Mouse (Mus musculus) heart, embryonic 12.5 days (tissue): Measurements from ENCODE around the gene Tm7sf3. TPM values are rescaled to one million over a fixed set of nuclear protein-coding genes. Genes with fewer than 3 reads are reported as not detected.

Source experiments
- ATAC-seq: fragments of 200-750 bp; cut with Nextera tagmentation; 2 replicates; pipeline ENCODE4 v1.8.0; 2017; ENCODE audit warnings: moderate TSS enrichment, moderate library complexity; ENCODE audit not compliant: insufficient number of reproducible peaks, low FRiP score
- H3K27ac ChIP-seq: fragments of 300-500 bp; sonication (generic); 2 replicates; pipeline ENCODE4 v1.5.1; 2016; ENCODE audit warnings: mild to moderate bottlenecking, moderate library complexity; ENCODE audit not compliant: poor library complexity, severe bottlenecking
- H3K27me3 ChIP-seq: fragments of 300-500 bp; sonication (generic); replicated peaks from 2 replicates; pipeline ENCODE4 v1.6.1; 2016; ENCODE audit warnings: mild to moderate bottlenecking, moderate library complexity
- H3K36me3 ChIP-seq: fragments of 300-500 bp; sonication (generic); 2 replicates; pipeline ENCODE4 v1.6.1; 2016; ENCODE audit warnings: mild to moderate bottlenecking, moderate library complexity
- H3K4me1 ChIP-seq: fragments of 300-500 bp; sonication (generic); replicated peaks from 2 replicates; pipeline ENCODE4 v1.6.1; 2016; ENCODE audit warnings: mild to moderate bottlenecking
- H3K4me2 ChIP-seq: fragments of 300-500 bp; sonication (generic); 2 replicates; pipeline ENCODE4 v1.6.1; 2016; ENCODE audit warnings: mild to moderate bottlenecking, moderate library complexity
- H3K4me3 ChIP-seq: fragments of 300-500 bp; sonication (generic); 2 replicates; pipeline ENCODE4 v1.5.1; 2016; ENCODE audit warnings: mild to moderate bottlenecking
- H3K9ac ChIP-seq: fragments of 300-500 bp; sonication (generic); 2 replicates; pipeline ENCODE4 v1.6.1; 2016; ENCODE audit warnings: mild to moderate bottlenecking, moderate library complexity
- H3K9me3 ChIP-seq: fragments of 300-500 bp; sonication (generic); replicated peaks from 2 replicates; pipeline ENCODE4 v1.6.1; 2016; ENCODE audit warnings: mild to moderate bottlenecking, moderate library complexity
- WGBS: fragments of 180-500 bp; shearing (Covaris S2); methylation state at CpG from one replicate; pipeline ENCODE4 v1.1.7; 2016; 5-methylcytosine and 5-hydroxymethylcytosine counted together
- polyA plus RNA-seq: library from polyadenylated mRNA; unstranded; fragments of >200 nt; fragmentation: Nextera tagmentation; extraction: Ambion mirVana; gene quantifications from 2 replicates; pipeline ENCODE4 v1.2.1, GENCODE M21; 2016

The Tm7sf3 gene
- polyA plus RNA-seq, 1 experiment from 2014 or later, result 51.7 TPM

GRCm38 (mm10) chr6:146613907-146614306 lies 28.7 kb downstream of the Tm7sf3 start:
- H3K36me3 ChIP-seq, result peaks cover 93% of the 10 kb centered on the region

DNA sequence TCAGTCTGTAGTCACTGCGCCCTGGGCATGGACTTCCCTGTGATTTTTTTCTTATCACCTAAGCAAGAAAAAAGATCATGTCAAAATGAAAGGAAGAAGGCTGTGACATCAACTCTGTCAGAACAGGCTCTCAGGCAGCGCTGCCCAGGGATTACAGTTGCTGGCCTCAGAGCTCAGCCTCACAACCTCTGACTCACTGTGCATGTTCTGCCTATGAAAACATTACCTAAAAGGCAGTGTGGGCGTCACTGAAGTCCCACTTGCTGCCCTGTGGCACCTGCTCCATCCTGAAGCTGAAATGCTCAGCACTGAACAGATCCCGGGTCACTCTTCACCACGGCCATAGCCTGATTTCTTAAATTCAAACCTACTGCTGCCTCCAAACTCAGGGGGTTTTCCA lies 29.9 kb downstream of the Tm7sf3 start:
- Histone ChIP-seq H3K36me3 (peaks cover 91% of the 10 kb centered on the region), H3K4me2 (no peak overlapping the region), H3K4me1 (no peaks in the 10 kb centered on the region), H3K4me3 (no peak overlapping the region), H3K27ac (no peak overlapping the region), H3K9me3 (no peaks in the 10 kb centered on the region), H3K9ac (no peak overlapping the region), H3K27me3 (no peaks in the 10 kb centered on the region)
- 86% methylated on average over 5 of the region's 5 CpGs for WGBS
- no peak for ATAC-seq

More at GRCm38 (mm10) chr6:146613907-146614306, 28.7 kb downstream of the Tm7sf3 start:
- WGBS, result 85% methylated on average over 5 of the region's 5 CpGs
- Histone ChIP-seq H3K4me1 (no peaks in the 10 kb centered on the region), H3K9ac (no peak overlapping the region), H3K4me3 (no peak overlapping the region), H3K9me3 (0 out of 2 replicates have a peak, but pooled peaks cover 5% of the 10 kb centered on the region), H3K4me2 (no peak overlapping the region), H3K27me3 (no peaks in the 10 kb centered on the region), H3K27ac (no peak overlapping the region)
- no peak for ATAC-seq

DNA sequence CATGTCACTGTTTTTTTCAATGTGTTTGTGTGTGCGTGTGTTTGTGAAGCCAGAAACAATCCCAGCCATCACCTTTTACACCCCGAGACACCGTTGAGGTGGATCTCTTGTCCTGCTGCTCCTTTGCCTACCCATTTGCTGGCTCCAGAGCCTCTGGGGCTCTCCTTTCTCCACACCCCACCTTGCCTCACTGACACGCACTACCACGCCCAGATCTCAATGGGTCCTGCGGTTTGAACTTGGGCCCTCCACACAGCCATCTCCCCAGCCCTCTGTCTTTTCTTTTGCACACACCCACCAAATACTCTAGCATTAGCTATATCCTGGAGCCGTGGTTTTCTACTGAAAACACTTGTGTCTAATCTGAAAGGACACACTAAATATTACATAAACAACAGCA lies 30.7 kb downstream of the Tm7sf3 start:
- Histone ChIP-seq H3K9ac (no peak overlapping the region), H3K27ac (no peak overlapping the region), H3K4me2 (no peak overlapping the region), H3K9me3 (no peaks in the 10 kb centered on the region), H3K4me3 (no peak overlapping the region), H3K36me3 (peaks cover 91% of the 10 kb centered on the region), H3K27me3 (no peaks in the 10 kb centered on the region), H3K4me1 (no peaks in the 10 kb centered on the region)
- no peak for ATAC-seq
- 86% methylated on average over 7 of the region's 7 CpGs for WGBS

DNA sequence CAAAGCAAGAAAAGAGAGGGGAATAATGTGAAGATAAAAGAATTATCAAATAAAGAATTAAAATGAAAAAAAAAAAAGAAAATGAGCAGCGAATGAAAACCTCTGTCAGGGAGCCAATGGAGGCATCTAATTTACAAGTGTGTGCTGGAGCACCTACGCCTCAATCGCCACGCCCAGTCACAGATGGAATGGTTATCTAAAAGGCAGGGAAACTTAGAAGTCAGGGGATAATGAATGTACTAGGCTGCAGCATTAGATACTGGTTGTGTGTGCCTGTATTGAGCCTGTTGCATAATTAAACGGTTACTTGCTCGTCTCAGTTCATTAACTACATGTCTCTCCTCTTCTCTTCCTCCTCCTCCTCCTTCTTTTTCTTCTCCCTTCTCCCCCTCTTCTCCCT lies 31.2 kb downstream of the Tm7sf3 start:
- no peaks in the 10 kb centered on the region for H3K9me3 ChIP-seq
- H3K27ac ChIP-seq, result no peak overlapping the region
- no peak overlapping the region for H3K4me3 ChIP-seq
- H3K9ac ChIP-seq, result no peak overlapping the region
- H3K4me2 ChIP-seq, result no peak overlapping the region
- H3K36me3 ChIP-seq, result peaks cover 91% of the 10 kb centered on the region
- H3K4me1 ChIP-seq, result no peaks in the 10 kb centered on the region
- ATAC-seq, result no peak; the same call in 1 of the 2 replicates
- 89% methylated on average over 6 of the region's 6 CpGs for WGBS
- no peaks in the 10 kb centered on the region for H3K27me3 ChIP-seq

- Histone ChIP-seq H3K4me3 (no peak overlapping the region), H3K4me2 (no peak overlapping the region), H3K9me3 (no peaks in the 10 kb centered on the region), H3K36me3 (peaks cover 86% of the 10 kb centered on the region), H3K9ac (no peak overlapping the region), H3K27me3 (no peaks in the 10 kb centered on the region), H3K4me1 (no peaks in the 10 kb centered on the region), H3K27ac (no peak overlapping the region)
- WGBS, result 87% methylated on average over 10 of the region's 10 CpGs
- ATAC-seq, result no peak
Observed at GRCm38 (mm10) chr6:146603651-146604050, 39.0 kb downstream of the Tm7sf3 start.

- no peak overlapping the region for H3K4me2 ChIP-seq
- no peak for ATAC-seq
- no peaks in the 10 kb centered on the region for H3K27me3 ChIP-seq
- no peaks in the 10 kb centered on the region for H3K4me1 ChIP-seq
- 80% methylated on average over 4 of the region's 4 CpGs for WGBS
- H3K9me3 ChIP-seq, result no peaks in the 10 kb centered on the region
- no peak overlapping the region for H3K9ac ChIP-seq
- H3K36me3 ChIP-seq, result peaks cover 79% of the 10 kb centered on the region
- H3K27ac ChIP-seq, result no peak overlapping the region
- no peak overlapping the region for H3K4me3 ChIP-seq
Observed at GRCm38 (mm10) chr6:146602601-146603000, 40.0 kb downstream of the Tm7sf3 start.

GRCm38 (mm10) chr6:146585134-146585533 lies 57.5 kb downstream of the Tm7sf3 start:
- H3K4me3 ChIP-seq, result no peak overlapping the region
- no peaks in the 10 kb centered on the region for H3K27me3 ChIP-seq
- ATAC-seq, result no peak
- H3K36me3 ChIP-seq, result peaks cover 40% of the 10 kb centered on the region
- H3K9ac ChIP-seq, result no peak overlapping the region
- H3K27ac ChIP-seq, result no peak overlapping the region
- H3K4me1 ChIP-seq, result peaks cover 13% of the 10 kb centered on the region; the same call in 1 of the 2 replicates
- H3K9me3 ChIP-seq, result no peaks in the 10 kb centered on the region
- H3K4me2 ChIP-seq, result no peak overlapping the region
- 97% methylated on average over 4 of the region's 5 CpGs for WGBS

DNA sequence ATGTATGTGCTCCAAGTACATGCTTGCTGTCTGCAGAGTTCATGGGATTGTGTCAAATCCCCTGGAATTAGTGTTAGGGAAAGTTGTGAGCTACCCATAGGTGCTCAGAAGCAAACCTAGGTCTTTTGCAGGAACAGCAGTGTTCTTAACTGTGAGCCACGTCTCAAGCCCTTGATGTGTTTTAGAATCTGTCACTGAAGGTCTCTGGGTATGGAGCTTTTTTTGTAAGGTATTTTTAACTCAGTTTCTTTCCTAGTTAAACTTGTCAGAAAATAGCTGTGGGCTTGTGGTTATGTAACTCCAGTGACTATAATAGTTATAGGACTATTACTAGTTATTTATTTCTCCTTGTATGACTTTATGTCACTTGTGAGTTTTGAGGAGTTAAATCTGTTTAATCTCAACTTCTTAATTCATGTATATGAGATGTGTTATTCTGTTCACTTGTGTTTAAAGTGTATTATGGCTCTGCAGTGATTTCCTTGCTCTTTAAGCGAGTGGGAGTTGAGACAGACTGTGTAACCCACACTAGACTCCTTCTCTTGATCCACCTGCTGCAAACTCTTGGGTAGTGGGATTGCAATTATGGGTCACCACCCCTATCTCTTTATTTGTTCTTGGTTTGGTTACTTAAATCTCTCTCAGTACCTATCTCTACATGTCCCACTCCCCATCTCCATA lies 59.1 kb downstream of the Tm7sf3 start:
- H3K9ac ChIP-seq, result no peak overlapping the region
- 69% methylated on average over 2 of the region's 2 CpGs for WGBS
- H3K36me3 ChIP-seq, result peaks cover 25% of the 10 kb centered on the region
- H3K27me3 ChIP-seq, result no peaks in the 10 kb centered on the region
- no peak overlapping the region for H3K4me3 ChIP-seq
- H3K9me3 ChIP-seq, result no peaks in the 10 kb centered on the region
- no peak overlapping the region for H3K4me2 ChIP-seq
- peaks cover 17% of the 10 kb centered on the region for H3K4me1 ChIP-seq
- H3K27ac ChIP-seq, result no peak overlapping the region; the same call in 1 of the 2 replicates
- no peak for ATAC-seq

DNA sequence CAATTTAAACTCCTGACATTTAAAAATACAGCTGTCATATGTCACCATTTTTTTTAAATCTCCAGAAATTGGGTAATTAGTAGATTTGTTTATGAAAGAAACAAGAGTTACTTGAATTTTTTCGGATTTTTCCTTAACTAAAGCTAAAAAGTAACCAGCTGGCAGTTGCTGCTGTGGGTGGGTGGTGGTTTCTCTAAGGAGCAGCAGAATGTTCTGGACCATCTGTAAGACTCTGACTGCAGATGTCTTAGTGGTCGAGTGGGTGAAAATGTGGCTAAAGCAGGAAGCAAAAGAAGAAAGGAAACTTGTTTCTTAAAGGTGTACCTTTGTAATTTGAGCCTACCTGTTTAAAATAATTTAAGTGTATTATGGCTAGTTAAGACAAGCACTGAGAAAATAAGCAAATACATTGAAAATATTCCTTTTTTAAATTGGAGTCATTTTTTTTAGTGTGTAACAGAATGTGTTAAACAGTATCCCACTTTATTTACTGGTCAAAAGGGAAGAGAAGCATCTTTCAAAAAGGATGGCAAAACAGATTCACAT lies 62.2 kb downstream of the Tm7sf3 start:
- WGBS, result 38% methylated on average over 2 of the region's 2 CpGs
- no peak overlapping the region for H3K4me2 ChIP-seq
- H3K9ac ChIP-seq, result no peak overlapping the region
- H3K36me3 ChIP-seq, result peaks cover under 1% of the 10 kb centered on the region
- H3K9me3 ChIP-seq, result no peaks in the 10 kb centered on the region
- H3K4me3 ChIP-seq, result no peak overlapping the region
- no peaks in the 10 kb centered on the region for H3K27me3 ChIP-seq
- no peak overlapping the region for H3K27ac ChIP-seq
- no peak for ATAC-seq
- H3K4me1 ChIP-seq, result peaks cover 25% of the 10 kb centered on the region

GRCm38 (mm10) chr6:146578586-146578985 lies 64.0 kb downstream of the Tm7sf3 start:
- H3K27me3 ChIP-seq, result no peaks in the 10 kb centered on the region
- no peak for ATAC-seq

DNA sequence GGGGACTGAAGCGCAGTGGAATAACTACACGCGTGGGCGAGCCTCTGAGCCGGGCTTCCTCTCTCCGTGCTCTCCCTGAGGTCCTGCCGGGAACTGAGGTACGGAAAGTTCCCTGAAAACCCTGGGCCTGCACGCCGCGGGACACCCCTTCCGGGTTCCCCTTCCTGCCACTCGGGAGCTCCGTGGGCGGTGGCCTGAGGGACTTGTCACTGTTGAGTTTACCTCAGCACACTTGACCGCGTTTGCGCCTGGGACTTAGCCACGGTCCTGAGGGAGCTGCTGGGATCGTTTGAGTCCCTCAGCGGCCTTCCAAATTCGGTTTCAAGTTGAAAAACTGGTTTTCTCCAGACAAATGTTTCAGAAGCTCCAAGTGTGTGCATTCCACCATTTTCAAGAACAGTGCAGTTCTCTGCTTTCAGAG lies 64.5 kb downstream of the Tm7sf3 start:
- H3K27me3 ChIP-seq, result no peaks in the 10 kb centered on the region
- WGBS, result under 1% methylated on average over 22 of the region's 22 CpGs
- peak overlapping the region; percentile 95 for H3K4me3 ChIP-seq
- H3K9me3 ChIP-seq, result no peaks in the 10 kb centered on the region
- peak; percentile 72 for ATAC-seq
- H3K4me1 ChIP-seq, result peaks cover 24% of the 10 kb centered on the region
- H3K36me3 ChIP-seq, result no peaks in the 10 kb centered on the region
- H3K4me2 ChIP-seq, result peak overlapping the region; percentile 95
- peak overlapping the region; percentile 97 for H3K9ac ChIP-seq
- H3K27ac ChIP-seq, result peak overlapping the region; percentile 96

More at GRCm38 (mm10) chr6:146578586-146578985, 64.0 kb downstream of the Tm7sf3 start:
- peak overlapping the region; percentile 95 for H3K4me2 ChIP-seq
- H3K27ac ChIP-seq, result peak overlapping the region; percentile 96
- H3K36me3 ChIP-seq, result no peaks in the 10 kb centered on the region
- H3K9ac ChIP-seq, result peak overlapping the region; percentile 97
- peaks cover 24% of the 10 kb centered on the region for H3K4me1 ChIP-seq
- peak overlapping the region; percentile 95 for H3K4me3 ChIP-seq
- WGBS, result 10% methylated on average over 7 of the region's 7 CpGs
- H3K9me3 ChIP-seq, result no peaks in the 10 kb centered on the region
